Mouse (Mus musculus) MEL (cell line): ENCODE measurements around the gene Btbd10. TPM values are rescaled to one million over a fixed set of nuclear protein-coding genes. Genes with fewer than 3 reads are reported as not detected.

Source experiments
- DNase-seq: peaks from one replicate; pipeline ENCODE4 v3.0.0; 2011; ENCODE audit warnings: low read depth, low spot score
- H3K27ac ChIP-seq: 2 replicates; pipeline ENCODE4 v1.5.1; 2012; ENCODE audit warnings: low read depth, mild to moderate bottlenecking, control low read depth, low read length, moderate library complexity; ENCODE audit not compliant: control insufficient read depth
- H3K27me3 ChIP-seq, 2 experiments: fragments of 150-350 bp in 1 of 2; sonication (generic) in 1 of 2; 2 replicates each; pipeline ENCODE4 v1.6.1; 2012; ENCODE audit warnings: low read length in 2 of 2, mild to moderate bottlenecking in 2 of 2, improper control_type of control experiment in 1 of 2, moderate library complexity in 1 of 2; ENCODE audit not compliant: insufficient read depth in 2 of 2, control insufficient read depth in 1 of 2
- H3K36me3 ChIP-seq, 2 experiments: 2 replicates each; pipeline ENCODE4 v1.6.1; 2012 to 2014; ENCODE audit warnings: low read length in 2 of 2, improper control_type of control experiment in 1 of 2, inconsistent platforms in 1 of 2, mild to moderate bottlenecking in 1 of 2; ENCODE audit not compliant: insufficient read depth in 2 of 2, control insufficient read depth in 1 of 2
- H3K4me1 ChIP-seq, 2 experiments: fragments of 150-350 bp in 1 of 2; sonication (generic) in 1 of 2; 2 replicates each; pipeline ENCODE4 v1.6.1; 2012; ENCODE audit warnings: low read length in 2 of 2, improper control_type of control experiment in 1 of 2, mild to moderate bottlenecking in 1 of 2; ENCODE audit not compliant: insufficient read depth in 2 of 2, control insufficient read depth in 1 of 2
- H3K4me3 ChIP-seq, 2 experiments: fragments of 150-350 bp in 1 of 2; sonication (generic) in 1 of 2; 2 replicates each; pipeline ENCODE4 v1.5.1; 2012; ENCODE audit warnings: low read depth in 2 of 2, low read length in 2 of 2, mild to moderate bottlenecking in 2 of 2, moderate library complexity in 2 of 2, control low read depth in 1 of 2, improper control_type of control experiment in 1 of 2; ENCODE audit not compliant: control insufficient read depth in 1 of 2, insufficient read depth in 1 of 2
- H3K79me2 ChIP-seq: 2 replicates; pipeline ENCODE4 v1.6.1; 2012; ENCODE audit warnings: mild to moderate bottlenecking, low read length, moderate library complexity; ENCODE audit not compliant: control insufficient read depth, poor library complexity, insufficient read depth
- H3K9ac ChIP-seq: 2 replicates; pipeline ENCODE4 v1.6.1; 2012; ENCODE audit warnings: low read depth, mild to moderate bottlenecking, control low read depth, low read length, moderate library complexity; ENCODE audit not compliant: control insufficient read depth, poor library complexity, severe bottlenecking
- H3K9me3 ChIP-seq: fragments of 150-350 bp; sonication (generic); replicated peaks from 2 replicates; pipeline ENCODE4 v1.6.1; 2012; ENCODE audit warnings: mild to moderate bottlenecking, low read length, improper control_type of control experiment, moderate library complexity; ENCODE audit not compliant: insufficient read depth
- BHLHE40 ChIP-seq: IDR thresholded peaks from 2 replicates; pipeline ENCODE4 v1.6.1; 2012; ENCODE audit warnings: low read depth, mild to moderate bottlenecking, inconsistent platforms, low read length, improper control_type of control experiment, borderline replicate concordance
- CHD1 ChIP-seq: IDR thresholded peaks from 2 replicates; pipeline ENCODE4 v1.6.1; 2012; ENCODE audit warnings: low read depth, mild to moderate bottlenecking, inconsistent platforms, low read length, improper control_type of control experiment
- CTCF ChIP-seq, 3 experiments: IDR thresholded peaks in 2 of 3; conservative IDR thresholded peaks in 1 of 3; 2 replicates each; pipeline ENCODE4 v1.5.1; 2011 to 2012; ENCODE audit warnings: low read length in 3 of 3, low read depth in 2 of 3, mild to moderate bottlenecking in 2 of 3, improper control_type of control experiment in 1 of 3, inconsistent platforms in 1 of 3, mixed read lengths in 1 of 3, moderate library complexity in 1 of 3; ENCODE audit not compliant: control insufficient read depth in 1 of 3, insufficient read depth in 1 of 3, poor library complexity in 1 of 3, severe bottlenecking in 1 of 3
- ELF1 ChIP-seq: IDR thresholded peaks from 2 replicates; pipeline ENCODE4 v1.6.1; 2014; ENCODE audit warnings: low read depth, mild to moderate bottlenecking, inconsistent platforms, low read length, improper control_type of control experiment, moderate library complexity
- EP300 ChIP-seq, 2 experiments: IDR thresholded peaks; 2 replicates each; pipeline ENCODE4 v1.6.1; 2011; ENCODE audit warnings: improper control_type of control experiment in 2 of 2, low read length in 2 of 2, low read depth in 1 of 2, mild to moderate bottlenecking in 1 of 2
- ETS1 ChIP-seq: IDR thresholded peaks from 2 replicates; pipeline ENCODE4 v1.6.1; 2012; ENCODE audit warnings: low read depth, mild to moderate bottlenecking, inconsistent platforms, low read length, improper control_type of control experiment, moderate library complexity
- GATA1 ChIP-seq: IDR thresholded peaks from 2 replicates; pipeline ENCODE4 v1.6.1; 2011; ENCODE audit warnings: low read depth, low read length, improper control_type of control experiment
- HCFC1 ChIP-seq: IDR thresholded peaks from 2 replicates; pipeline ENCODE4 v1.6.1; 2012; ENCODE audit warnings: low read depth, mild to moderate bottlenecking, inconsistent platforms, low read length, improper control_type of control experiment, moderate library complexity
- JUND ChIP-seq: IDR thresholded peaks from 2 replicates; pipeline ENCODE4 v1.6.1; 2011; ENCODE audit warnings: low read depth, mild to moderate bottlenecking, improper control_type of control experiment, low read length
- MAX ChIP-seq: IDR thresholded peaks from 2 replicates; pipeline ENCODE4 v1.6.1; 2011; ENCODE audit warnings: low read length, improper control_type of control experiment
- MAZ ChIP-seq: IDR thresholded peaks from 2 replicates; pipeline ENCODE4 v1.6.1; 2012; ENCODE audit warnings: low read depth, mild to moderate bottlenecking, inconsistent platforms, low read length, improper control_type of control experiment
- MEF2A ChIP-seq: IDR thresholded peaks from 2 replicates; pipeline ENCODE4 v1.6.1; 2014; ENCODE audit warnings: low read depth, mild to moderate bottlenecking, inconsistent platforms, low read length, improper control_type of control experiment; ENCODE audit not compliant: poor library complexity, insufficient replicate concordance, severe bottlenecking; ENCODE audit errors: extremely low read depth
- MXI1 ChIP-seq: IDR thresholded peaks from 2 replicates; pipeline ENCODE4 v1.6.1; 2011; ENCODE audit warnings: mild to moderate bottlenecking, low read depth, low read length, improper control_type of control experiment
- MYC ChIP-seq: IDR thresholded peaks from 2 replicates; pipeline ENCODE4 v1.6.1; 2011; ENCODE audit warnings: low read depth, mild to moderate bottlenecking, low read length, improper control_type of control experiment, moderate library complexity
- NELFE ChIP-seq: IDR thresholded peaks from 2 replicates; pipeline ENCODE4 v1.6.1; 2011; ENCODE audit warnings: low read depth, low read length, improper control_type of control experiment
- POLR2AphosphoS2 ChIP-seq: IDR thresholded peaks from 2 replicates; pipeline ENCODE4 v1.6.1; 2011; ENCODE audit warnings: low read length, improper control_type of control experiment
- SIN3A ChIP-seq: IDR thresholded peaks from 2 replicates; pipeline ENCODE4 v1.6.1; 2012; ENCODE audit warnings: low read length, improper control_type of control experiment, inconsistent platforms
- SMC3 ChIP-seq: IDR thresholded peaks from 2 replicates; pipeline ENCODE4 v1.6.1; 2011; ENCODE audit warnings: low read depth, low read length, improper control_type of control experiment
- TBP ChIP-seq: IDR thresholded peaks from 2 replicates; pipeline ENCODE4 v1.8.0; 2011; ENCODE audit warnings: low read depth, low read length, improper control_type of control experiment
- TCF12 ChIP-seq: IDR thresholded peaks from 2 replicates; pipeline ENCODE4 v1.6.1; 2014; ENCODE audit warnings: low read depth, mild to moderate bottlenecking, inconsistent platforms, low read length, improper control_type of control experiment, moderate library complexity
- USF1 ChIP-seq: IDR thresholded peaks from 2 replicates; pipeline ENCODE4 v1.6.1; 2014; ENCODE audit warnings: low read depth, mild to moderate bottlenecking, inconsistent platforms, low read length, improper control_type of control experiment, moderate library complexity
- USF2 ChIP-seq, 2 experiments: IDR thresholded peaks; 2 replicates each; pipeline ENCODE4 v1.6.1; 2011 to 2012; ENCODE audit warnings: improper control_type of control experiment in 2 of 2, low read length in 2 of 2, borderline replicate concordance in 1 of 2, inconsistent platforms in 1 of 2, low read depth in 1 of 2, mild to moderate bottlenecking in 1 of 2; ENCODE audit not compliant: insufficient read depth in 1 of 2
- ZC3H11A ChIP-seq: IDR thresholded peaks from 2 replicates; pipeline ENCODE4 v1.6.1; 2012; ENCODE audit warnings: low read depth, mild to moderate bottlenecking, inconsistent platforms, low read length, improper control_type of control experiment
- polyA plus RNA-seq, 2 experiments: library from polyadenylated mRNA; stranded (reverse) in 1 of 2; unstranded in 1 of 2; fragments of >175 nt in 1 of 2; fragments of >200 nt in 1 of 2; gene quantifications; 2 replicates each; pipeline versions ENCODE4 v1.2.1 to v1.2.4; 2012; ENCODE audit warnings: low replicate concordance in 2 of 2, low read depth in 1 of 2; ENCODE audit not compliant: insufficient read length in 2 of 2, insufficient read depth in 1 of 2, missing spikeins in 1 of 2
- total RNA-seq: library from RNA; depleted of rRNA; stranded (reverse); fragments of 300-350 nt; gene quantifications from 2 replicates; pipeline ENCODE4 v1.2.3, GENCODE M21; 2012

Gene Btbd10
- total and polyA plus RNA-seq, 3 experiments = 9.8 to 15.7 TPM; not detected in 1

DNA sequence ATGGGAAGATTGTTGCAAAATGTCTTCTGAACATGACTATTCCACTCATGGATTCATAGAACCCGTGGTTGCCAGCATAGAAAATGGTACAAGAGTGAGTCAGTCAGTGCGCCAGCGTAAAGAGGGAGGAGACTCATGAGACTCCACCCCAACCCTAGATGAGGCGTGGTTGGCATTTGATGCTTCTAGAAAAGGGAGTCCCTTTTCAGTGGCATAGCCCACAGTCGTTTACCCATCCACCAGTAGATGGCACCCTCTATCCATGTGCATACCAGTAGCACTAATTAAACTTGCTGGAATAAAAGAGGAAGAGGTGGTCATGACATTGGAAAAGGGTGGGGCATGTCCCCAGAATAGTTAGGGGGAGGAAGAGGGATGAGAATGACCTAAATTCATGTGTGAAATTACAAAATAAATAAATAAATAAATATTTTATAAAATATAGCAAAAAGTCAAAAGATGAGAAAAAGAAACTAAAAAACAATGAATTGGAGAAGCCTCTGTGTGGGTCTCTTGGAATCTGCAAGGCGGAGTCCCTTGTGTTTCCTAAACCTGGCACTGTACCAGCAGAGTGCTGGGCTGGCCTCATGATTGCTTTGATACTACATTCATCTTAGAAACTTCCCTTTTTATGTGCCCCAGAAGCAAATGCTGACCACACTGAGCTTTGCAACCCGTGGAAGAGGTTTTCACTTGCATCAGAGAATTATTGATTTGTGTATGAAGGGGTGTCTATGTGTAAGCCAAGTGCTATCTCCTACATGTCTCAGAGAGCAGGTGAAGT lies 8.9 kb upstream of the Btbd10 start:
- H3K4me3 ChIP-seq = peak overlapping the region; percentile 30 to 36
- TF ChIP-seq MAZ (peak; percentile 81; the same call in 1 of the 2 replicates), JUND (0 out of 2 replicates have a peak, but pooled peaks have one; percentile 35), ELF1 (0 out of 2 replicates have a peak, but pooled peaks have one; percentile 53), BHLHE40 (peak; percentile 33; the same call in 1 of the 2 replicates), USF2 (IDR thresholded peaks at IDR 0.05; ENCODE audit: borderline replicate concordance in 1 of 2, insufficient read depth in 1 of 2, low read depth in 1 of 2, low read length in 2 of 2) (no peak), MAX (peak; percentile 35; the same call in 1 of the 2 replicates), POLR2AphosphoS2 (no peak), NELFE (no peak), ZC3H11A (peak; percentile 91), HCFC1 (peak; percentile 12; the same call in 1 of the 2 replicates), MEF2A (no peak), TBP (peak; percentile 75; the same call in 1 of the 2 replicates), TCF12 (peak; percentile 37; the same call in 1 of the 2 replicates), SMC3 (peak; percentile 94), MXI1 (peak; percentile 53; the same call in 1 of the 2 replicates), EP300 (IDR thresholded peaks at IDR 0.05; ENCODE audit: low read depth in 1 of 2, low read length in 2 of 2) (peak in 1 of 2 experiments; percentile 33; a peak in 2 of 4 replicates), ETS1 (peak; percentile 50), MYC (peak; percentile 79), SIN3A (peak; percentile 81), USF1 (no peak), CHD1 (no peak), GATA1 (no peak), CTCF (IDR thresholded peaks at IDR 0.05 in 2 of 3, conservative IDR thresholded peaks at IDR 0.05 in 1 of 3; ENCODE audit: control insufficient read depth in 1 of 3, insufficient read depth in 1 of 3, low read depth in 2 of 3, low read length in 3 of 3, poor library complexity in 1 of 3, severe bottlenecking in 1 of 3) (peak; percentile 71 to 98 (median 96))
- H3K27ac ChIP-seq = peak overlapping the region; percentile 3; the same call in 1 of the 2 replicates

More for the DNA sequence above, 8.9 kb upstream of the Btbd10 start:
- H3K79me2 ChIP-seq = no peaks in the 10 kb centered on the region
- H3K27me3 ChIP-seq = no peaks in the 10 kb centered on the region
- DNase-seq = peak; percentile 97
- H3K36me3 ChIP-seq = peaks cover 0 to 5% of the 10 kb centered on the region in 2 experiments; a peak in 1 of 4 replicates
- no peaks in the 10 kb centered on the region for H3K9me3 ChIP-seq
- H3K9ac ChIP-seq = peak overlapping the region; percentile 7
- H3K4me1 ChIP-seq = no peaks in the 10 kb centered on the region
